Mouse (Mus musculus) intestine, embryonic 16.5 days (tissue): ENCODE results near the gene Tpst2. TPM values are rescaled to one million over a fixed set of nuclear protein-coding genes. Genes with fewer than 3 reads are reported as not detected.

Experiments used
- ATAC-seq: fragments of 200-750 bp; cut with Nextera tagmentation; 2 replicates; pipeline ENCODE4 v1.8.0; 2017; ENCODE audit warnings: moderate TSS enrichment, moderate library complexity
- H3K27ac ChIP-seq: fragments of 300-500 bp; sonication (generic); 2 replicates; pipeline ENCODE4 v1.5.1; 2014; ENCODE audit warnings: mild to moderate bottlenecking, low read length
- H3K27me3 ChIP-seq: fragments of 300-500 bp; sonication (generic); replicated peaks from 2 replicates; pipeline ENCODE4 v1.6.1; 2014; ENCODE audit warnings: low read length, control low read depth, mixed read lengths; ENCODE audit not compliant: control insufficient read depth, insufficient read depth
- H3K36me3 ChIP-seq: fragments of 300-500 bp; sonication (generic); 2 replicates; pipeline ENCODE4 v1.6.1; 2014; ENCODE audit warnings: low read length, control low read depth; ENCODE audit not compliant: control insufficient read depth, insufficient read depth
- H3K4me1 ChIP-seq: fragments of 300-500 bp; sonication (generic); 2 replicates; pipeline ENCODE4 v1.6.1; 2014; ENCODE audit warnings: low read length, control low read depth, mixed read lengths; ENCODE audit not compliant: control insufficient read depth, insufficient read depth
- H3K4me2 ChIP-seq: fragments of 300-500 bp; sonication (generic); 2 replicates; pipeline ENCODE4 v1.6.1; 2014; ENCODE audit warnings: low read depth, low read length, control low read depth
- H3K4me3 ChIP-seq: fragments of 300-500 bp; sonication (generic); 2 replicates; pipeline ENCODE4 v1.5.1; 2014; ENCODE audit warnings: mild to moderate bottlenecking, low read length
- H3K9ac ChIP-seq: fragments of 300-500 bp; sonication (generic); 2 replicates; pipeline ENCODE4 v1.6.1; 2014; ENCODE audit warnings: low read depth, low read length
- H3K9me3 ChIP-seq: fragments of 300-500 bp; sonication (generic); 2 replicates; pipeline ENCODE4 v1.6.1; 2016; ENCODE audit warnings: low read length, control low read depth; ENCODE audit not compliant: control insufficient read depth
- WGBS: fragments of 180-500 bp; shearing (Covaris S2); extraction: QIAGEN DNeasy Blood & Tissue Kit; methylation state at CpG from one replicate; pipeline ENCODE4 v1.1.7; 2014; 5-methylcytosine and 5-hydroxymethylcytosine counted together
- polyA plus RNA-seq: library from polyadenylated mRNA; unstranded; fragments of >200 nt; fragmentation: Nextera tagmentation; extraction: Ambion mirVana; gene quantifications from 2 replicates; pipeline ENCODE4 v1.2.1, GENCODE M21; 2015

Gene Tpst2
- polyA plus RNA-seq, 1 experiment from 2014 or later, result 52.0 TPM

DNA sequence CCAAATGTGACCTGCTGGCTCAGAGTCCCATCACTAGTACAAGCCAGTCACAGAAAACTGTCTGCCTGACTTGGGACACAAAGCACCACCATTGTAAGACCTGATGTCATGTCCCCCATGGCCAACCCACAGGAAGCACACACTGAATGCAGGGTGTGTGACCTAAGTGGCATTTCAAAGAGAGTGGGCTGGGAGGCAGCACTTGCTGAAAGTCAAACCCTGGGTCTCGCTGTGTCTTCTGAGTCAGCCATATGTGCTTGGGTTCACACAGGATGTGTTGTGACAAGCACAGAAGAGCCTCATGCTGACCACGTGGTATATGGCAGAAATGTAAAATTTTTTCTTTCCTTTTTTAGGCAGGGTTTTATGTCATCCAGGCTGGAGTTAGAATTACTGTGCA lies 20.8 kb downstream of the Tpst2 start:
- WGBS, result 70% methylated on average over 2 of the region's 2 CpGs
- no peak overlapping the region for H3K4me3 ChIP-seq

DNA sequence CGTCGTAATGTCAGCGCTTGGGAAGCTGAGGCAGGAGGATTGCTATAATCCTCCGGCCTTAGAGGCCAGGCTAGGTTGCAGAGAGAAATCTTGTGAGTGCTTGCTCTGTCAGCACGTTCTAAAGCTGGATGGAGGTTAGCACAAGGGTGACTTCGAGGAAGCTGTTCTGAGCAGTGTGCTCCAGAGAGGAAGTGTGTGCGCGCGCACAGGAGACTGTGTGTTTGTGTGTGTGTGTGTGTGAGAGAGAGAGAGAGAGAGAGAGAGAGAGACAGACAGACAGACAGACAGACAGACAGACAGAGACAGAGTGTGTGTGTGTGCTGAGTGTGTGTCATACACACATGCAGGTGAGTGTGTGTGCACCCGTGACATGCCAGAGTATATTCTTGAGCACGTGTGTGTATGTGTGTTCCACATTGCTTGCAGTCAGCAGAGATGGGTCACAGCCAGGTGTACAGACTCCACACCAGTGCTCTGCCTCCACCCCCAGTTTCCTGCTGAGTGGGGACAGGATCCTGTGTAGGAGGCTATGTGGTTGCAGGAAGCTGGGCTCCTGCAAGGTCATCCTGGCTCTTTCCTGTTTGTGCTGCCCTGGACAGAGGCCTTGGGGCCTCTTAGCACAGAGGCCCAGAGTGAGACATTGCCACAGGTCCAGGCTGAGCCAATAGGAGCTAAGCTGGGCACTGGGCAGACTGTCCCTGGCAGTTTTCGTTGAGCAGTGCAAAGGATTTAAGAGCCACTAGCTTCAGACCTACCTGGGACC lies 21.9 kb downstream of the Tpst2 start:
- 84% methylated on average over 12 of the region's 12 CpGs for WGBS
- peak overlapping the region; percentile 45 for H3K27ac ChIP-seq
- peak overlapping the region; percentile 9; the same call in 1 of the 2 replicates for H3K9ac ChIP-seq

More for the DNA sequence above, 20.8 kb downstream of the Tpst2 start:
- peak overlapping the region; percentile 0; the same call in 1 of the 2 replicates for H3K27ac ChIP-seq
- peaks cover 47% of the 10 kb centered on the region for H3K4me1 ChIP-seq
- no peaks in the 10 kb centered on the region for H3K9me3 ChIP-seq
- ATAC-seq, result no peak
- no peaks in the 10 kb centered on the region for H3K36me3 ChIP-seq
- H3K9ac ChIP-seq, result no peak overlapping the region
- no peaks in the 10 kb centered on the region for H3K27me3 ChIP-seq
- H3K4me2 ChIP-seq, result no peak overlapping the region

DNA sequence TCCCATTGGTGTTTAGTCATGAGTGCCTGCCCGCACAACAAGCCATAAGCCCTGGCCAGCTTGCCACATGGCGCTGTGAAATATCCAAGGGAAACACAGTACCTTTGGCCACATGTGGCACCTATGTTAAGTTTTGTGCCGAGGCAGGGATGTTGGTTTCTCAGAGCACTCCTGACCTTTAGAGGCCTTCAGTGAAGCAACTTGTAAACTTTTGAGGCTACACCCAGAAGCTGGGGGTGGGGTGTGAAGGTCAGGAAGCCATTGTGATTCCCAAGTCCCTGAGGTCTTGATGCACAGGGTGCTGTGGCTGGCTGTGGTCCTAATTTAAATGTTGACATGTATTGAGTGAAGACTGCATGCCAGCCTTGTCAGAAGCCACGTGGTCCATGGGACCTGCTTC lies 22.9 kb downstream of the Tpst2 start:
- WGBS, result 81% methylated on average over 4 of the region's 4 CpGs
- no peak for ATAC-seq
- Histone ChIP-seq H3K9ac (no peak overlapping the region), H3K9me3 (no peaks in the 10 kb centered on the region), H3K4me2 (no peak overlapping the region), H3K27ac (peak overlapping the region; percentile 45; the same call in 1 of the 2 replicates), H3K4me3 (no peak overlapping the region), H3K27me3 (no peaks in the 10 kb centered on the region), H3K36me3 (no peaks in the 10 kb centered on the region), H3K4me1 (peaks cover 44% of the 10 kb centered on the region)

More for the DNA sequence above, 21.9 kb downstream of the Tpst2 start:
- Histone ChIP-seq H3K4me1 (peaks cover 50% of the 10 kb centered on the region), H3K9me3 (no peaks in the 10 kb centered on the region), H3K36me3 (no peaks in the 10 kb centered on the region), H3K4me3 (no peak overlapping the region), H3K27me3 (no peaks in the 10 kb centered on the region), H3K4me2 (no peak overlapping the region)
- peak; percentile 52 for ATAC-seq

DNA sequence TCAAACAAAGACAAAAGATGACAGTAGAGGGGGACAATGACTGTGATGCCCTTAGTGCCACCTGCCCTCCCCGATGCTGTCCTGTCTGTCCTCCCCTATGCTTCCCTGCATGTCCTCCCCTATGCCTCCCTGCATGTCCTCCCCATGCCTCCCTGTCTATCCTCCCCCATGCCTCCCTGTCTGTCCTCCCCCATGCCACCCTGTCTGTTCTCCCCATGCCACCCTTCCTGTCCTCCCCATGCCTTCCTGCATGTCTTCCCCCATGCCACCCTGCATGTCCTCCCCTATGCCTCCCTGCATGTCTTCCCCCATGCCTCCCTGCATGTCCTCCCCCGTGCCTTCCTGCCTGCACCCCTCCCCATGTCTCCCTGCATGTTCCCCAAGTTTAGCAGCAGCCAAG lies 23.6 kb downstream of the Tpst2 start:
- H3K27ac ChIP-seq, result no peak overlapping the region
- H3K9ac ChIP-seq, result no peak overlapping the region
- WGBS, result 78% methylated on average over 2 of the region's 2 CpGs
- peaks cover 37% of the 10 kb centered on the region for H3K4me1 ChIP-seq
- H3K9me3 ChIP-seq, result no peaks in the 10 kb centered on the region
- no peak for ATAC-seq
- peaks cover 1% of the 10 kb centered on the region; the same call in 1 of the 2 replicates for H3K36me3 ChIP-seq
- no peaks in the 10 kb centered on the region for H3K27me3 ChIP-seq
- no peak overlapping the region for H3K4me3 ChIP-seq
- no peak overlapping the region for H3K4me2 ChIP-seq

DNA sequence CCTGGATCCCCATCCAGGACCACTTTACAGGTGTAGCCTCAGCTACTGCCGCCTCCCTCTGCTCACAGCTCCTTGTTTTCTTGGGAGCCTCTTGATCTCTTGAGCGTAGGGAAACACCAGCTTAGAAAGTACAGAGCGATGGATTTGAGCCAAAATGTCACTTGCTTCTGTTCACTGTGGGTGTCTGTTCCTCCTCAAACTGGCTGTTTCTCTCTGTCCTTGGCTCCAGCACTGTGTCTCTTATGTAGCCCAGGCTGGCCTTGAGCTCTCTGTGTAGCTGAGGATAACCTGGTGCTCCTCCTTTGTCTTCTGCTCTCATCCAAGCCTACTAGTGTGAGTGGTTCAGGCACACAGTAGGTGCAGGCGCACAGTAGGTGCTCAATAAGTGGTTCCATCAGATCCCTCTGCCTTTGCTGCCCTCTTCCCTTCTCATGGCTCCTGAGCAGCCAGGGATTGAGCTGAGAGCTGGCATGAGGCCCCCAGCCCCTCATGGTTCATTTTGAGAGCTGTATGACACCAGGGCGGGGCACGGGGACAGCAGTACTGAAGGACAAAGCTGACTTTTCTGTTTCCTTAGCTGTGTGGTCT lies 24.3 kb downstream of the Tpst2 start:
- ATAC-seq, result no peak
- peaks cover 35% of the 10 kb centered on the region for H3K4me1 ChIP-seq
- H3K4me3 ChIP-seq, result no peak overlapping the region
- no peaks in the 10 kb centered on the region for H3K9me3 ChIP-seq
- WGBS, result 82% methylated on average over 6 of the region's 6 CpGs
- H3K27me3 ChIP-seq, result no peaks in the 10 kb centered on the region
- H3K36me3 ChIP-seq, result peaks cover 4% of the 10 kb centered on the region; the same call in 1 of the 2 replicates
- H3K9ac ChIP-seq, result no peak overlapping the region
- no peak overlapping the region for H3K27ac ChIP-seq
- no peak overlapping the region for H3K4me2 ChIP-seq

DNA sequence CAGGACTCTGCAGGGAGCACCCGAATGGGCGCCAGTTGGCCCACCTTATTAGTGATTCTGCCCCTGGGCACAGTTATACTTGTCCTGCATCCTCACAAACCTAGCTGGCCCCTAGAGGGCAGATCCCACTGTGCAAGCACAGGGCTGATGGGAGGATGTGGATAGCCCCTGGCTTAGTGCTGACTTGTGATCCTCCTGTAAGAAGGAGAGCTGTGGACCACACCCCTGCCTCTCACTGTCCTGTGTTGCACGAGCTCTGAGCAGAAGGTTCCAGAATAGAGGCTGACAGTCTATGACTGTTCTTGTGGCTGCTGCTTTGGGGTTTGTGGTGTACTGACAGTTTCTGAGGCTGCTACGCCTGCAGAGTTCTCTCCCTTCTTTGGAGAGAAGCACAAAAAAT lies 25.2 kb downstream of the Tpst2 start:
- Histone ChIP-seq H3K9ac (no peak overlapping the region), H3K27ac (peak overlapping the region; percentile 4; the same call in 1 of the 2 replicates), H3K36me3 (peaks cover 4% of the 10 kb centered on the region; the same call in 1 of the 2 replicates), H3K27me3 (no peaks in the 10 kb centered on the region), H3K4me2 (no peak overlapping the region), H3K9me3 (no peaks in the 10 kb centered on the region), H3K4me3 (no peak overlapping the region), H3K4me1 (peaks cover 30% of the 10 kb centered on the region)
- ATAC-seq, result no peak
- WGBS, result 83% methylated on average over 4 of the region's 4 CpGs

DNA sequence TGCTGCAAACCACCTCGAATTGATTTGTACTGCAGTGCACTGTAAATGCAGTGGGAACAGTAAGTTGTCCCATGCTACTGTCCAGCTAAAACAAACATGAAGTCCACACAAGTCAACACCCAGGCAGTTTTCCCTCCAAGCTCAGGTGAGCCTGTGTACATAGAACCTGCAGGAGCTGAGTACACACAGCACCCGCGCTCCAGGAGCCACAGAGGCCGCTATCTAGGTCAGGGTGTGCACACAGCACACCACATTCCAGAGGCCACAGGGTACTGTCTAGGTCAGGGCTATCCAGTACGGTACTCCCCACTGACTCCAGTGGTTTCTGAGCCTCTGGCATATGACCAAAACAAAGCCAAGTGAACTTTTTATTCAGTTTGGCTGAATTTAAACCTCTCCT lies 25.8 kb downstream of the Tpst2 start:
- peaks cover 24% of the 10 kb centered on the region for H3K4me1 ChIP-seq
- H3K36me3 ChIP-seq, result peaks cover 4% of the 10 kb centered on the region; the same call in 1 of the 2 replicates
- H3K9ac ChIP-seq, result no peak overlapping the region
- H3K27me3 ChIP-seq, result no peaks in the 10 kb centered on the region
- no peak overlapping the region for H3K4me2 ChIP-seq
- no peak overlapping the region for H3K4me3 ChIP-seq
- H3K9me3 ChIP-seq, result no peaks in the 10 kb centered on the region
- peak overlapping the region; percentile 48 for H3K27ac ChIP-seq
- peak; percentile 88 for ATAC-seq
- 53% methylated on average over 5 of the region's 5 CpGs for WGBS

DNA sequence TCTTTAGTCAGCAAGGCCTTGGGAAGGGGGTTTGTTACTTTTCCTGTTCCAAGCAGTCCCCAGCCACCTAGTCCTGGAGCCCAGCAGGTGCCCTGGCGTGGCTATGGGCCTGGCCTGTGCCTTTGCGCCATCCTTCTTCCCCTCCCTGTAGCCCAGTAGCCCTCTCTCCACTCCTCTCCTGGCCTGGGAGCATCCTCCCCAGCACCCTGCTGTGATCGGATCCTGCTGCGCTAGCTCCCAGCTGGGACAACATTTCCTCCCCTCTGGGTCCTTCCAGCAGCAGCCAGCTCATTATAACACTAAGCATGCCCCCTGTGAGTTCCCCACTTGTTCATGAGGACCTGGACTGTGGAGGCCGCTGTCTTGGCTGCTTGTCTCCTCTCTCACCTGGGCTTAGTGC lies 29.4 kb downstream of the Tpst2 start:
- 87% methylated on average over 5 of the region's 5 CpGs for WGBS
- H3K27ac ChIP-seq, result no peak overlapping the region
- H3K4me1 ChIP-seq, result peaks cover 16% of the 10 kb centered on the region
- no peaks in the 10 kb centered on the region for H3K9me3 ChIP-seq
- no peaks in the 10 kb centered on the region for H3K27me3 ChIP-seq
- H3K36me3 ChIP-seq, result peaks cover 17% of the 10 kb centered on the region
- no peak overlapping the region for H3K9ac ChIP-seq
- no peak for ATAC-seq
- no peak overlapping the region for H3K4me3 ChIP-seq
- no peak overlapping the region for H3K4me2 ChIP-seq

DNA sequence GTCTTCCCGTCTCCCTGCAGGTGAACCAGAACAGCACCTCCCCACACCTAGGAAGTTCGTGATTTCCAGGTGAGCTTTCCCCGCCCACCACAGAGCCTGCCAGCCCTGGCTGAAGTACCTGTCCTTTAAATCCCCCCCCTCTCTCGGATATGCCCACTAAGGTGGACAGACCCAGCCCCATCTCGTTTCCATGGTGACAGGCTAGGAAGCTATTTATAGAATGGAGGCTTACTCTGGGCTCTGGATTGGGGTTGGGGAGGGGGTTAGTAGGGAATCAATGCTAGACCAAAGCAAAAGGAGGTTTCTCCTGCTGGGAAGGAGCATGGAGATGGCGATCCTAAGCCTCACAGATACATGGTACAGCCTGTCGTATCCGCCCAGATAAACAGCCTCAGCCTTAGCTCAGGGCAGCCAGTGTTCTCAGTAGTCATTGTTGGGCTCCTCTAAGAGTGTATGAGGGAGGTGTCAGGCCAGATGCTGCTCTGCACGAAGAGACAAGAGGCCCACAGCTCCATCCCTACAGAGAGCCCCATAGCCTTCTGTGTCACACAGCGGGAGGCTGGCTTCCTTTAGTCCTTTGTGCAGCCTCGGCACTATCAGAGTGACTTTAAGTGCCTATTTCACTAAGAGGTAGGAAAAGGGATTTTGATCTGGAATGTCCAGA lies 36.9 kb downstream of the Tpst2 start:
- no peak for ATAC-seq
- Histone ChIP-seq H3K27ac (no peak overlapping the region), H3K4me1 (0 out of 2 replicates have a peak, but pooled peaks cover 5% of the 10 kb centered on the region), H3K9me3 (no peaks in the 10 kb centered on the region), H3K36me3 (peaks cover 9% of the 10 kb centered on the region), H3K4me2 (no peak overlapping the region), H3K27me3 (no peaks in the 10 kb centered on the region), H3K9ac (no peak overlapping the region), H3K4me3 (no peak overlapping the region)
- 73% methylated on average over 11 of the region's 11 CpGs for WGBS
